Mouse (Mus musculus): ENCODE results near the gene Taf1.

The Taf1 gene

GRCm38 (mm10) chrX:101532347-101533221 is at the start of gene Taf1:
Gene Taf1, plus strand, starts transcription at chrX:101532734.
- DNase-seq (ENCODE audit: low spot score): peak; percentile 95

- peak; percentile 39 for DNase-seq (ENCODE audit: low spot score)
These were observed 45.9 kb upstream of the Taf1 start for GRCm38 (mm10) chrX:101486487-101487152.

- DNase-seq (ENCODE audit: low spot score): peak; percentile 37
These were observed 27.9 kb upstream of the Taf1 start for GRCm38 (mm10) chrX:101504636-101505035.

- DNase-seq (ENCODE audit: low spot score): no peak
These were observed 16.8 kb upstream of the Taf1 start for GRCm38 (mm10) chrX:101515710-101516109.

- DNase-seq (ENCODE audit: low spot score): no peak
These were observed 14.5 kb upstream of the Taf1 start for GRCm38 (mm10) chrX:101518006-101518405.

- no peak for DNase-seq (ENCODE audit: low spot score)
These were observed 10.5 kb upstream of the Taf1 start for GRCm38 (mm10) chrX:101522027-101522426.

GRCm38 (mm10) chrX:101527356-101527755 is 5.2 kb upstream of the Taf1 start:
- peak; percentile 42 for DNase-seq (ENCODE audit: low spot score)

GRCm38 (mm10) chrX:101585455-101585854 is 52.9 kb downstream of the Taf1 start:
- no peak for DNase-seq (ENCODE audit: low spot score)

- DNase-seq (ENCODE audit: low spot score): no peak
These were observed 83.6 kb downstream of the Taf1 start for GRCm38 (mm10) chrX:101616183-101616582.

- no peak for DNase-seq (ENCODE audit: low spot score)
These were observed 85.4 kb downstream of the Taf1 start for GRCm38 (mm10) chrX:101617889-101618288.

GRCm38 (mm10) chrX:101620317-101620716 is 87.8 kb downstream of the Taf1 start:
- DNase-seq (ENCODE audit: low spot score): no peak

GRCm38 (mm10) chrX:101622539-101622938 is 90.0 kb downstream of the Taf1 start:
- no peak for DNase-seq (ENCODE audit: low spot score)

GRCm38 (mm10) chrX:101636821-101637525 is 104.4 kb downstream of the Taf1 start:
- DNase-seq (ENCODE audit: low spot score): no peak

GRCm38 (mm10) chrX:101638856-101639255 is 106.3 kb downstream of the Taf1 start:
- no peak for DNase-seq (ENCODE audit: low spot score)

- peak; percentile 23 for DNase-seq (ENCODE audit: low spot score)
These were observed 106.8 kb downstream of the Taf1 start for GRCm38 (mm10) chrX:101639306-101639705.

- DNase-seq (ENCODE audit: low spot score): peak; percentile 85
These were observed 107.2 kb downstream of the Taf1 start, which contains the start of gene Ogt for GRCm38 (mm10) chrX:101639741-101640166. Gene Ogt, plus strand, starts transcription at chrX:101640060.

- peak; percentile 40 for DNase-seq (ENCODE audit: low spot score)
These were observed 107.9 kb downstream of the Taf1 start for GRCm38 (mm10) chrX:101640194-101641160.

GRCm38 (mm10) chrX:101641161-101641530 is 108.6 kb downstream of the Taf1 start:
- no peak for DNase-seq (ENCODE audit: low spot score)

- no peak for DNase-seq (ENCODE audit: low spot score)
These were observed 109.6 kb downstream of the Taf1 start for GRCm38 (mm10) chrX:101642091-101642490.

GRCm38 (mm10) chrX:101645286-101645685 is 112.8 kb downstream of the Taf1 start:
- no peak for DNase-seq (ENCODE audit: low spot score)

- DNase-seq (ENCODE audit: low spot score): peak; percentile 30
These were observed 114.1 kb downstream of the Taf1 start for GRCm38 (mm10) chrX:101646621-101647020.
